Mouse (Mus musculus) myocyte (in vitro differentiated cells): ENCODE results near the gene Traf5.

Source experiments
- CEBPB ChIP-seq: IDR thresholded peaks from 2 replicates; pipeline ENCODE4 v1.6.1; 2011; ENCODE audit warnings: mild to moderate bottlenecking, moderate library complexity; ENCODE audit not compliant: poor library complexity, insufficient read depth, severe bottlenecking
- E2F4 ChIP-seq: IDR thresholded peaks from one replicate; pipeline ENCODE4 v1.6.1; 2011; ENCODE audit warnings: mild to moderate bottlenecking, control low read depth, moderate library complexity; ENCODE audit not compliant: insufficient read depth
- MAX ChIP-seq: IDR thresholded peaks from one replicate; pipeline ENCODE4 v1.6.1; 2011; ENCODE audit warnings: low read depth, mild to moderate bottlenecking, control low read depth
- POLR2A ChIP-seq: IDR thresholded peaks from one replicate; pipeline ENCODE4 v1.6.1; 2011; ENCODE audit warnings: low read depth, mild to moderate bottlenecking, control low read depth, moderate library complexity; ENCODE audit not compliant: insufficient read length
- POLR2AphosphoS2 ChIP-seq: IDR thresholded peaks from one replicate; pipeline ENCODE4 v1.6.1; 2011; ENCODE audit warnings: low read depth, control low read depth; ENCODE audit not compliant: insufficient read length
- TCF12 ChIP-seq: IDR thresholded peaks from one replicate; pipeline ENCODE4 v1.6.1; 2011; ENCODE audit warnings: mild to moderate bottlenecking, control low read depth; ENCODE audit not compliant: poor library complexity, insufficient read depth, severe bottlenecking
- TCF3 ChIP-seq: IDR thresholded peaks from one replicate; pipeline ENCODE4 v1.6.1; 2011; ENCODE audit warnings: low read depth, control low read depth; ENCODE audit not compliant: insufficient read length
- USF1 ChIP-seq: IDR thresholded peaks from one replicate; pipeline ENCODE4 v1.6.1; 2011; ENCODE audit warnings: low read depth, mild to moderate bottlenecking, control low read depth, moderate library complexity

- TF ChIP-seq POLR2A = no peak
- TF ChIP-seq TCF12 = no peak
- TF ChIP-seq POLR2AphosphoS2 = no peak
- TF ChIP-seq MAX = no peak
- TF ChIP-seq CEBPB = no peak
- no peak for TF ChIP-seq USF1
- no peak for TF ChIP-seq TCF3
- TF ChIP-seq E2F4 = no peak
These were observed 10.8 kb upstream of the Traf5 start for GRCm38 (mm10) chr1:192103176-192103575.
